Mouse (Mus musculus): ENCODE results near the gene Pcbd2. TPM values are rescaled to one million over a fixed set of nuclear protein-coding genes. Genes with fewer than 3 reads are reported as not detected.

The Pcbd2 gene
- polyA plus RNA-seq, 1 experiment: 57.4 TPM

DNA sequence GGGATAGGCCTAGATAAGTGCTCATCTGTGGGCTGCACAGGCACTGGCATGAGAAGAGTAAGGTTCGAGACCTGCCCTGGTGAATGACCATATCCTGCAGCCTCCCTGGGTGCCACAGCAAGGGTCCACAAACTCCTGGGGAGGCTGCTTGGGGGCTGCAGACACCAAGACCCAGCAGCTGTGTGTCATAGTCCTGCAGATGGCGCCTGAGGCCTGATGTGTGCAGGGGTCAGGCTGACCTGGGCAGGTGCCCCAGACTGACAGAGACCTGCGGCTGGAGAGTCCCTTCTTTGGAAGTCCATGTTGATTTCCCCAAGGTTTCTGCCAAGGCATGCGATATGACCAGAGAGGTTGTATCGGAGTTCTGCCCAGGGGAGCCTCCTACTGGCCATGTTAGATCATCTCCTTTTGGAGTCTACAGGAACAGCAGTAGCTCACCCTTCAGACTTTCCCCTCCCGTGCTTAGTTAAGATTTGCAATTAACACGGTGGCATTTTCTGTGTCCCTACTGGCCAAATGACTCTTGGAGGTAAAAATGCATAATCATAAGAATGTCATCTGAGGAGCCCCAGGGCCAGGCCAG, 82.0 kb downstream of the Pcbd2 start:
- H3K27me3 ChIP-seq (ENCODE audit: control insufficient read depth, insufficient read depth, insufficient read length): peaks cover 36% of the 10 kb centered on the region
- H3ac ChIP-seq (ENCODE audit: control insufficient read depth, insufficient read length): no peak overlapping the region
- no peak overlapping the region for H3K4me3 ChIP-seq
- H3K79me2 ChIP-seq (ENCODE audit: control insufficient read depth, insufficient read depth): no peaks in the 10 kb centered on the region
- no peak overlapping the region for H3K4me2 ChIP-seq (ENCODE audit: low read depth)
- TF ChIP-seq USF1 (IDR thresholded peaks at IDR 0.05; ENCODE audit: low read depth): no peak
- TF ChIP-seq SRF (IDR thresholded peaks at IDR 0.05; ENCODE audit: control insufficient read depth, insufficient read length, low read depth): no peak
- TF ChIP-seq E2F4 (IDR thresholded peaks at IDR 0.05; ENCODE audit: insufficient read depth): no peak
- TF ChIP-seq MYOD1 (IDR thresholded peaks at IDR 0.05; ENCODE audit: control insufficient read depth in 1 of 3, insufficient read length in 2 of 3, low read depth in 2 of 3): no peak
- no peak for TF ChIP-seq REST (IDR thresholded peaks at IDR 0.05; ENCODE audit: insufficient read depth, insufficient read length)
- no peak for TF ChIP-seq POLR2A (IDR thresholded peaks at IDR 0.05; ENCODE audit: insufficient read length, low read depth)
- TF ChIP-seq MYOG (IDR thresholded peaks at IDR 0.05; ENCODE audit: control insufficient read depth in 1 of 3, insufficient read depth in 1 of 3, insufficient read length in 2 of 3, low read depth in 2 of 3): no peak
- no peak for TF ChIP-seq TCF3 (IDR thresholded peaks at IDR 0.05; ENCODE audit: insufficient read length, low read depth)
- TF ChIP-seq MAX (IDR thresholded peaks at IDR 0.05; ENCODE audit: low read depth): no peak
- no peak for TF ChIP-seq POLR2AphosphoS2 (IDR thresholded peaks at IDR 0.05; ENCODE audit: insufficient read length, low read depth)
- no peak for TF ChIP-seq TCF12 (IDR thresholded peaks at IDR 0.05; ENCODE audit: insufficient read depth, poor library complexity, severe bottlenecking)
- H3K36me3 ChIP-seq (ENCODE audit: control insufficient read depth, insufficient read depth): no peaks in the 10 kb centered on the region

DNA sequence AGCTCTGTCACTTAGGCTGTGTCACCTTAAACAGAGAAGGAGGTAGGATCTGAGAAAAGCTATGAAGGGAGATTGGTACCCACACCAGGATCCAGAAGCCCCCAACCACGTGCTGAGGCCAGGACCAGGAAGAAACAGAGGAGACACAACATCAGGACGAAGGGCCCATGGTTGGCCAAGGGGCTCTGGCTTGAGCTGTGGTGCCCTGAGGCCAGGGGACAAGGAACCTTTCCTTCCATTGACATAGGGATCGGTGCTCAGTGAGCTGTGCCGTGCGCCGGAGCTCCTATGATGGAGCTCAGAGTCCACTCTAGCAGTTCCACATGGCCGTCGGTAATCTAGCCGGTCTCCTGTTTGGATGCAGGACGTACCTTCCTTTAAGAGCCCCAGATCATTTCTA, 82.5 kb downstream of the Pcbd2 start:
- Histone ChIP-seq H3K4me2 (ENCODE audit: low read depth) (no peak overlapping the region), H3K36me3 (ENCODE audit: control insufficient read depth, insufficient read depth) (no peaks in the 10 kb centered on the region), H3K27me3 (ENCODE audit: control insufficient read depth, insufficient read depth, insufficient read length) (peaks cover 36% of the 10 kb centered on the region), H3K79me2 (ENCODE audit: control insufficient read depth, insufficient read depth) (no peaks in the 10 kb centered on the region), H3ac (ENCODE audit: control insufficient read depth, insufficient read length) (no peak overlapping the region), H3K4me3 (no peak overlapping the region)
- TF ChIP-seq MYOD1 (IDR thresholded peaks at IDR 0.05; ENCODE audit: control insufficient read depth in 1 of 3, insufficient read length in 2 of 3, low read depth in 2 of 3) (no peak), MAX (IDR thresholded peaks at IDR 0.05; ENCODE audit: low read depth) (no peak), E2F4 (IDR thresholded peaks at IDR 0.05; ENCODE audit: insufficient read depth) (no peak), POLR2AphosphoS2 (IDR thresholded peaks at IDR 0.05; ENCODE audit: insufficient read length, low read depth) (no peak), MYOG (IDR thresholded peaks at IDR 0.05; ENCODE audit: control insufficient read depth in 1 of 3, insufficient read depth in 1 of 3, insufficient read length in 2 of 3, low read depth in 2 of 3) (no peak), USF1 (IDR thresholded peaks at IDR 0.05; ENCODE audit: low read depth) (no peak), TCF3 (IDR thresholded peaks at IDR 0.05; ENCODE audit: insufficient read length, low read depth) (no peak), SRF (IDR thresholded peaks at IDR 0.05; ENCODE audit: control insufficient read depth, insufficient read length, low read depth) (no peak), CEBPB (IDR thresholded peaks at IDR 0.05; ENCODE audit: insufficient read depth, poor library complexity, severe bottlenecking) (no peak), POLR2A (IDR thresholded peaks at IDR 0.05; ENCODE audit: insufficient read length, low read depth) (no peak), REST (IDR thresholded peaks at IDR 0.05; ENCODE audit: insufficient read depth, insufficient read length) (no peak), TCF12 (IDR thresholded peaks at IDR 0.05; ENCODE audit: insufficient read depth, poor library complexity, severe bottlenecking) (no peak)

DNA sequence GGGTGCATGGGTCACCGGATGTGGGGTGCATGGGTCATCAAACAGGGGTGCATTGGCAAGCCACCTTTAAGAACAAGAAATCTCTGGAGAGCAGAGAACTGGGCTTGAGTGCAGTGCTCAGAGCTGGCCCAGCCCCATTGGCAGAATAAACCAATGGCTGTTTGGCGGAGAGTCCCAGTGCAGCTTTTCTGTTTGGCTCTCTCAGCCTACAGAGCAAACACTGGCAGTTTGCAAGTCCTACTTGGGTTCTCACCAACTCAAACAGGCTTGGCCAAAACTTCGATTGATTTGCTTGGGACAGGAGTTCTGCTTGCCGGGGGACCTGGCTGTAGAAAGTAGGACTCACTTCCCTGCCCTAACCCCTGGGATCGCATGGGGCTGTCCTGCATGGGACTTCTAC, 83.8 kb downstream of the Pcbd2 start:
- H3K36me3 ChIP-seq (ENCODE audit: control insufficient read depth, insufficient read depth): no peaks in the 10 kb centered on the region
- H3K79me2 ChIP-seq (ENCODE audit: control insufficient read depth, insufficient read depth): no peaks in the 10 kb centered on the region
- no peak overlapping the region for H3K4me3 ChIP-seq
- no peak overlapping the region for H3K4me2 ChIP-seq (ENCODE audit: low read depth)
- peaks cover 32% of the 10 kb centered on the region for H3K27me3 ChIP-seq (ENCODE audit: control insufficient read depth, insufficient read depth, insufficient read length)
- H3ac ChIP-seq (ENCODE audit: control insufficient read depth, insufficient read length): no peak overlapping the region
- TF ChIP-seq MYOG (IDR thresholded peaks at IDR 0.05; ENCODE audit: control insufficient read depth in 1 of 3, insufficient read depth in 1 of 3, insufficient read length in 2 of 3, low read depth in 2 of 3) (no peak), SRF (IDR thresholded peaks at IDR 0.05; ENCODE audit: control insufficient read depth, insufficient read length, low read depth) (no peak), MAX (IDR thresholded peaks at IDR 0.05; ENCODE audit: low read depth) (no peak), TCF12 (IDR thresholded peaks at IDR 0.05; ENCODE audit: insufficient read depth, poor library complexity, severe bottlenecking) (no peak), CEBPB (IDR thresholded peaks at IDR 0.05; ENCODE audit: insufficient read depth, poor library complexity, severe bottlenecking) (no peak), TCF3 (IDR thresholded peaks at IDR 0.05; ENCODE audit: insufficient read length, low read depth) (no peak), REST (IDR thresholded peaks at IDR 0.05; ENCODE audit: insufficient read depth, insufficient read length) (no peak), POLR2A (IDR thresholded peaks at IDR 0.05; ENCODE audit: insufficient read length, low read depth) (no peak), USF1 (IDR thresholded peaks at IDR 0.05; ENCODE audit: low read depth) (no peak), E2F4 (IDR thresholded peaks at IDR 0.05; ENCODE audit: insufficient read depth) (no peak), MYOD1 (IDR thresholded peaks at IDR 0.05; ENCODE audit: control insufficient read depth in 1 of 3, insufficient read length in 2 of 3, low read depth in 2 of 3) (no peak), POLR2AphosphoS2 (IDR thresholded peaks at IDR 0.05; ENCODE audit: insufficient read length, low read depth) (no peak)

DNA sequence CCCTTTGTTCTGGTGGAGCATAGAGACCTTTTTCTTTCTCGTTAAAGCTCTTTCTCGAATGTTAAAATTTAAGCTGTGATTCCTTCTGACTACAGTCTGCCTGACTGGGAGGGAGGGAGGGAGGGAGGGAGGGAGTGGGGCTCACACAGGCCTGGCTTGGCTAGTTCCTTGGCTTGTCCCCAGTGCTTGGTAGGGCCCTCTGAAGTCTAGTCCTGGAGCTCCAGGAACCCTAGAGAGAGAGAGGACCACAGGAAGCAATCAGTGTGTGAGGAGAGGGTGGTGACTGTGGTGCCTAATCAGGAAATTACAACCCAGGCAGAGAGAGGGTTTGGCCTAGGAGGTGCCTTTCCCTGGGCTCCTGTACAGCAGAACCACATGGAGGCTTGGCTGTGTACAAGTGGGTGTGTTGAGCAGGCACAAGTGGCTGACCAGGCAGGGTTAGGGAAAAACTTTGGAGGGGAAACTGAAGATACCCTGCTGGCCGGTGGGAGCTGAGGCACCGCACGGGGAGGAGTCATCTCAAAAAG, 86.4 kb downstream of the Pcbd2 start:
- peaks cover 45% of the 10 kb centered on the region for H3K27me3 ChIP-seq (ENCODE audit: control insufficient read depth, insufficient read depth, insufficient read length)
- no peak overlapping the region for H3K4me2 ChIP-seq (ENCODE audit: low read depth)
- H3ac ChIP-seq (ENCODE audit: control insufficient read depth, insufficient read length): no peak overlapping the region
- H3K79me2 ChIP-seq (ENCODE audit: control insufficient read depth, insufficient read depth): no peaks in the 10 kb centered on the region
- H3K4me3 ChIP-seq: no peak overlapping the region
- no peak for TF ChIP-seq POLR2AphosphoS2 (IDR thresholded peaks at IDR 0.05; ENCODE audit: insufficient read length, low read depth)
- TF ChIP-seq MAX (IDR thresholded peaks at IDR 0.05; ENCODE audit: low read depth): no peak
- no peak for TF ChIP-seq POLR2A (IDR thresholded peaks at IDR 0.05; ENCODE audit: insufficient read length, low read depth)
- TF ChIP-seq TCF3 (IDR thresholded peaks at IDR 0.05; ENCODE audit: insufficient read length, low read depth): no peak
- no peak for TF ChIP-seq TCF12 (IDR thresholded peaks at IDR 0.05; ENCODE audit: insufficient read depth, poor library complexity, severe bottlenecking)
- TF ChIP-seq REST (IDR thresholded peaks at IDR 0.05; ENCODE audit: insufficient read depth, insufficient read length): no peak
- no peak for TF ChIP-seq E2F4 (IDR thresholded peaks at IDR 0.05; ENCODE audit: insufficient read depth)
- TF ChIP-seq MYOG (IDR thresholded peaks at IDR 0.05; ENCODE audit: control insufficient read depth in 1 of 3, insufficient read depth in 1 of 3, insufficient read length in 2 of 3, low read depth in 2 of 3): no peak
- no peak for TF ChIP-seq SRF (IDR thresholded peaks at IDR 0.05; ENCODE audit: control insufficient read depth, insufficient read length, low read depth)
- TF ChIP-seq USF1 (IDR thresholded peaks at IDR 0.05; ENCODE audit: low read depth): no peak
- no peaks in the 10 kb centered on the region for H3K36me3 ChIP-seq (ENCODE audit: control insufficient read depth, insufficient read depth)
